Mouse (Mus musculus): ENCODE measurements around the gene Nell2. TPM values are rescaled to one million over a fixed set of nuclear protein-coding genes. Genes with fewer than 3 reads are reported as not detected.

Nell2 gene
- polyA plus RNA-seq, 1 experiment = 0.62 TPM

GRCm38 (mm10) chr15:95418641-95419040, 109.7 kb downstream of the Nell2 start:
- H3K4me3 ChIP-seq (ENCODE audit: insufficient read depth, poor library complexity, severe bottlenecking) = no peak overlapping the region
- H3ac ChIP-seq (ENCODE audit: control insufficient read depth, insufficient read length, low read depth) = no peak overlapping the region
- no peaks in the 10 kb centered on the region for H3K79me2 ChIP-seq (ENCODE audit: control insufficient read depth, insufficient read depth)
- H3K27me3 ChIP-seq (ENCODE audit: control insufficient read depth, insufficient read depth, insufficient read length) = peaks cover 11% of the 10 kb centered on the region
- no peaks in the 10 kb centered on the region for H3K36me3 ChIP-seq (ENCODE audit: control insufficient read depth, insufficient read depth)
- TF ChIP-seq MYOD1 (IDR thresholded peaks at IDR 0.05; ENCODE audit: control insufficient read depth, insufficient read length, low read depth) (no peak), MAX (IDR thresholded peaks at IDR 0.05) (no peak), FOSL1 (IDR thresholded peaks at IDR 0.05; ENCODE audit: insufficient read depth, low read length, poor library complexity, severe bottlenecking) (no peak), CTCF (IDR thresholded peaks at IDR 0.05; ENCODE audit: control insufficient read depth, insufficient read depth, insufficient read length) (no peak), MYOG (IDR thresholded peaks at IDR 0.05; ENCODE audit: control insufficient read depth, extremely low read depth, insufficient read length) (no peak), USF1 (IDR thresholded peaks at IDR 0.05; ENCODE audit: low read depth) (no peak), CEBPB (IDR thresholded peaks at IDR 0.05; ENCODE audit: low read depth) (no peak)
- H3K79me3 ChIP-seq (ENCODE audit: low read depth) = no peaks in the 10 kb centered on the region

- Histone ChIP-seq H3K36me3 (ENCODE audit: control insufficient read depth, insufficient read depth) (no peaks in the 10 kb centered on the region), H3K79me2 (ENCODE audit: control insufficient read depth, insufficient read depth) (no peaks in the 10 kb centered on the region), H3ac (ENCODE audit: control insufficient read depth, insufficient read length, low read depth) (no peak overlapping the region), H3K79me3 (ENCODE audit: low read depth) (no peaks in the 10 kb centered on the region), H3K4me3 (ENCODE audit: insufficient read depth, poor library complexity, severe bottlenecking) (no peak overlapping the region), H3K27me3 (ENCODE audit: control insufficient read depth, insufficient read depth, insufficient read length) (peaks cover 7% of the 10 kb centered on the region)
- TF ChIP-seq MYOD1 (IDR thresholded peaks at IDR 0.05; ENCODE audit: control insufficient read depth, insufficient read length, low read depth) (no peak), CEBPB (IDR thresholded peaks at IDR 0.05; ENCODE audit: low read depth) (no peak), USF1 (IDR thresholded peaks at IDR 0.05; ENCODE audit: low read depth) (no peak), FOSL1 (IDR thresholded peaks at IDR 0.05; ENCODE audit: insufficient read depth, low read length, poor library complexity, severe bottlenecking) (no peak), MAX (IDR thresholded peaks at IDR 0.05) (no peak), MYOG (IDR thresholded peaks at IDR 0.05; ENCODE audit: control insufficient read depth, extremely low read depth, insufficient read length) (no peak), CTCF (IDR thresholded peaks at IDR 0.05; ENCODE audit: control insufficient read depth, insufficient read depth, insufficient read length) (no peak)
Observed at GRCm38 (mm10) chr15:95411949-95412741, 116.2 kb downstream of the Nell2 start.

- TF ChIP-seq MYOD1 (IDR thresholded peaks at IDR 0.05; ENCODE audit: control insufficient read depth, insufficient read length, low read depth) = no peak
- Histone ChIP-seq H3K36me3 (ENCODE audit: control insufficient read depth, insufficient read depth) (no peaks in the 10 kb centered on the region), H3K79me2 (ENCODE audit: control insufficient read depth, insufficient read depth) (no peaks in the 10 kb centered on the region), H3ac (ENCODE audit: control insufficient read depth, insufficient read length, low read depth) (no peak overlapping the region), H3K4me3 (ENCODE audit: insufficient read depth, poor library complexity, severe bottlenecking) (no peak overlapping the region), H3K79me3 (ENCODE audit: low read depth) (no peaks in the 10 kb centered on the region), H3K27me3 (ENCODE audit: control insufficient read depth, insufficient read depth, insufficient read length) (peaks cover 7% of the 10 kb centered on the region)
Observed at GRCm38 (mm10) chr15:95410213-95410843, 118.0 kb downstream of the Nell2 start.

GRCm38 (mm10) chr15:95390347-95390746, 138.0 kb downstream of the Nell2 start:
- no peaks in the 10 kb centered on the region for H3K79me2 ChIP-seq (ENCODE audit: control insufficient read depth, insufficient read depth)
- TF ChIP-seq FOSL1 (IDR thresholded peaks at IDR 0.05; ENCODE audit: insufficient read depth, low read length, poor library complexity, severe bottlenecking) (no peak), MYOD1 (IDR thresholded peaks at IDR 0.05; ENCODE audit: control insufficient read depth, insufficient read length, low read depth) (no peak), CTCF (IDR thresholded peaks at IDR 0.05; ENCODE audit: control insufficient read depth, insufficient read depth, insufficient read length) (no peak), USF1 (IDR thresholded peaks at IDR 0.05; ENCODE audit: low read depth) (no peak), CEBPB (IDR thresholded peaks at IDR 0.05; ENCODE audit: low read depth) (no peak), MYOG (IDR thresholded peaks at IDR 0.05; ENCODE audit: control insufficient read depth, extremely low read depth, insufficient read length) (no peak), MAX (IDR thresholded peaks at IDR 0.05) (no peak)
- no peaks in the 10 kb centered on the region for H3K27me3 ChIP-seq (ENCODE audit: control insufficient read depth, insufficient read depth, insufficient read length)
- no peak overlapping the region for H3ac ChIP-seq (ENCODE audit: control insufficient read depth, insufficient read length, low read depth)
- H3K79me3 ChIP-seq (ENCODE audit: low read depth) = no peaks in the 10 kb centered on the region
- H3K36me3 ChIP-seq (ENCODE audit: control insufficient read depth, insufficient read depth) = no peaks in the 10 kb centered on the region
- H3K4me3 ChIP-seq (ENCODE audit: insufficient read depth, poor library complexity, severe bottlenecking) = no peak overlapping the region

- Histone ChIP-seq H3K4me3 (ENCODE audit: insufficient read depth, poor library complexity, severe bottlenecking) (no peak overlapping the region), H3K27me3 (ENCODE audit: control insufficient read depth, insufficient read depth, insufficient read length) (no peaks in the 10 kb centered on the region), H3K36me3 (ENCODE audit: control insufficient read depth, insufficient read depth) (no peaks in the 10 kb centered on the region), H3ac (ENCODE audit: control insufficient read depth, insufficient read length, low read depth) (no peak overlapping the region), H3K79me2 (ENCODE audit: control insufficient read depth, insufficient read depth) (no peaks in the 10 kb centered on the region), H3K79me3 (ENCODE audit: low read depth) (no peaks in the 10 kb centered on the region)
- TF ChIP-seq FOSL1 (IDR thresholded peaks at IDR 0.05; ENCODE audit: insufficient read depth, low read length, poor library complexity, severe bottlenecking) (no peak), CTCF (IDR thresholded peaks at IDR 0.05; ENCODE audit: control insufficient read depth, insufficient read depth, insufficient read length) (no peak), CEBPB (IDR thresholded peaks at IDR 0.05; ENCODE audit: low read depth) (no peak), USF1 (IDR thresholded peaks at IDR 0.05; ENCODE audit: low read depth) (no peak), MYOG (IDR thresholded peaks at IDR 0.05; ENCODE audit: control insufficient read depth, extremely low read depth, insufficient read length) (no peak), MAX (IDR thresholded peaks at IDR 0.05) (no peak), MYOD1 (IDR thresholded peaks at IDR 0.05; ENCODE audit: control insufficient read depth, insufficient read length, low read depth) (no peak)
Observed at GRCm38 (mm10) chr15:95388950-95389349, 139.4 kb downstream of the Nell2 start.
